Mouse (Mus musculus) ovary, adult 18-20 months (tissue): Measurements from ENCODE around the gene Gadd45b.

Source experiments
- DNase-seq: peaks from one replicate; pipeline ENCODE4 v3.0.0; 2022; ENCODE audit warnings: low spot score, mixed read lengths

The Gadd45b gene

DNA sequence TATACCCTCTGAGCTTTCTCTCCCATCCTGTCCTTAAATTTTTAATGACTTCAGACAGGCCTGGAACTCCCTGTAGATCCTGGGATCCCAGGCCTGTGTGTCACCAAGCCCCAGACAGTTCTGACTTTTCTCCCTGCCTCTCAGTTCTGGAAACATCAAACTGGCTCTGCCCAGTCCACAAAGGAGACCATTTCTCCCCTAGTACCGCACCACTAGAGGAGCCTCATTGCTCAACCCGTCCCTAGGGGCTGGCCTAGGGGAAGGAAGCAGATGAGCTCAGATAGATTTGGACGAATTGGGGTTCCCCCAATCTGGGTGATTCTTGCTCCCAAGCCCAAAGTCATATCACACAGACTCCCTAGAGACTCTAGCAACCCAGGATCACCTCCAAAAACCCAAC is 5.4 kb downstream of the Gadd45b start:
- DNase-seq = no peak

DNA sequence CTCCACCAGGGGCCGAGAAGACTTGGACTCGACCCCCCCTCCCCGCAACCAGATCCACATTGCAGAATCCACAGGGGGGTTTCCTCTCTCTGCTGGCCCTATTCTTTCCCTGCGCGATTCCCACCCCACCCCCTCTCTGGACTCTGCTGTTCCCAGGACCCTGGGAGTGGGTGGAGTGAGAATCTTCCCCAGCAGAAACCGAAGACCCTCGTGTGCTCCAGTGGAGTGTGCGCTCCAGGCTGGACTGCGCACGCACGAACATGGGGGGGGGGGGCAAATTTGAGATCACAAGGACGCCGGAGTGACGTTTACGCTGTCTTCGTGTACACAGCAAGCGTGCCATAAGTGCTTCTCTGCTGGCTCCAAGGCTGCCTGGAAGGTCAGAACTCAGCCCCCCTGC is 5.8 kb downstream of the Gadd45b start:
- DNase-seq = no peak

DNA sequence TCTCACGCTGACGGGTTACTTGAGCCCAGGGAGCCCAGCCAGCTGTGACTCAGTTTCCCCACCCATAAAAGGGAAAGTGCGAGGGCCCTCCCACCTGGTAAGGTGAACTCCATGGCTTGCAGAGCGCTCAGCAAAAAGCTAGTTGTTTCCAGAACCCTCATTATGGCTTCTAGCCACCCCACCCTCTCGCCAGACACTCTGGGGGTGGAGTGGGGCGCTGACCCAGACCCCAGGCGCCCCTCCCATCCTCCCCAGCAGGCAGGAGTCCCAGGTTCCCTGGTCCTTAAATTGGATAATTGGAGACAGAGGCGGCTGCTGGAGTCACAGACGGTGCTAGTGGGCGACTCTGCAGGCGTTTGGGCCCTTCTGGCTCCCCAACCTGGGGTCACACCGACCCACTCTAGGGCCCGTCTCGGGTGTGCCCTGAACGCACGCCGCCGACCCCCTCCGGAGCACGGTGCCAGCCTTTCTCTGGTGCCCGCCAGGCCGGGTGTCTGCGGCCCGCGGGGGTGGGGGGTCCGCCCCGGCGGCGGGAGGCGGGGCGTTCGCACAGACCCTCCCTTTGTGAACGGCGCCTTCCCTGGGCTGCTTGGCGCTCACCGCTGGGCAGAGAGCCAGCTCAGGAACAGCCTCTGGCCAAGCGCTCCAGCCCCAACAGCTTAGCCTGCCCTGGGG is 6.4 kb downstream of the Gadd45b start:
- peak; percentile 71 for DNase-seq

DNA sequence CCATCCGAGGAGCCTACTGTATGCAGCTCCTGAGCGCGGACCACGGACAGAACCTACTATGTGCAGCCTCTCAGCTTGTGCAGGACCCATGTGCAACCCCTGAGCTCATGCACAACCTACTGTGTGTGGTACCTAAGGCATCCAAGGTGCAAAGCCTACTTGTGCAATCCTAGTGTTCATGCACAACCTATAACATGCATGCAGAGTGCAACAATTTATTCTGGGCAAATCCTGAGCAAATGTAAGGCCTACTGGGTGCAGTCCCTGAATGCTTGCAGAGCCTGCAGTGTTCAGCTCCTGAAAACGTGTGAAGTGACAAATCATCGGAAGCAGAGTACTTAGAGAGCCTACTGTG is 6.9 kb downstream of the Gadd45b start:
- no peak for DNase-seq

DNA sequence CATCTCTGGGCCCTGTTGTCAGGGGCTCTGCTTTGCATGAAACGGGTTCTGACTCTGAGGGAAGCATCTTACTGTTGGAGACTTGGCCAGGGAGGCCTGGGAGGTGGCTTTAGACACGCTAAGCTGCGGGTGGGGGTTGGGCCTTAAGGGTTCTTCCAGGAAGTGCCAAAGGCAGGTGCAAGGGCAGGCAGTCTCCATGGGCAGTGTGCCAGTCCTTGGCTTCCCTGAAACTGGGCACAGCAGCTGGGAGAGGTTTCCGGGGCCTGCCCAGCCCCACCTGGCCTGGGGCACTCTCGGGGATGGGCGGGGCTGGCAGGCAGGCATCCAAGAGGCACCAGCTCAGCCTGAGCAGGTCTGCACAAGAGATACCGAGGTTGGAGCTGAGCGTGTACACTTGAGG is 7.8 kb downstream of the Gadd45b start:
- peak; percentile 74 for DNase-seq

DNA sequence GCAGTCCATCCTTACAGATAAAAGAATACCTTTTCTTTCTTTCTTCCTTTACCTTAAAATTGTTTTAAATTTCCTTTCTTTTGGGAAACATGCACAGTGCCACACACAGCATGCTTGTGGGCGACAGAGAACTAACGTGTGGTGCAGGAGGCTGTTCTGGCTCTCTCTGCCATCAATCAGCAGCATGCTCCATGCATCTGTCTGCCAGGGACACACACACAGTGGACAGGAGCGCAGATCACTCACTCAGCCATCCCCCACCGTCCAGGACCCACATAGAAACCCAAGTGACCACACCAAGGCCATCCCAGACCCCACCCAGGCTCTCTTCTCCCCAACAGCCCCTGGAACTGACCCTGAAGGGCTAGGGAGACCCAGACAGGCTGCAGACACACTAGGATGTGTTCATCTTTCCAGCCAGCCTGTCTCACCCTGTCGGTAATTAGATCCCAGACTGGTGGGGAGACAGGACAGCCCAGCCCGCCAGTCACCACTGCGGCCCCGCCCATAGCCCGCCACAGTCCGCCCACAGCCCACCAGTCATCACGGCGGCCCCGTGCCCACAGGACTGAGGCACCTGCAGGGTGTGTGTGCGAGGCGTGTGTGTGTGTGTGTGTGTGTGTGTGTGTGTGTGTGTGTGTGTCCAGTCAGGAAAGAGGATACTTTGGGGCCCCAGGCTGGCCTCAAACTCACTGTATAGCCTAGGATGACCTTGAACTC is 9.1 kb downstream of the Gadd45b start:
- DNase-seq = no peak

DNA sequence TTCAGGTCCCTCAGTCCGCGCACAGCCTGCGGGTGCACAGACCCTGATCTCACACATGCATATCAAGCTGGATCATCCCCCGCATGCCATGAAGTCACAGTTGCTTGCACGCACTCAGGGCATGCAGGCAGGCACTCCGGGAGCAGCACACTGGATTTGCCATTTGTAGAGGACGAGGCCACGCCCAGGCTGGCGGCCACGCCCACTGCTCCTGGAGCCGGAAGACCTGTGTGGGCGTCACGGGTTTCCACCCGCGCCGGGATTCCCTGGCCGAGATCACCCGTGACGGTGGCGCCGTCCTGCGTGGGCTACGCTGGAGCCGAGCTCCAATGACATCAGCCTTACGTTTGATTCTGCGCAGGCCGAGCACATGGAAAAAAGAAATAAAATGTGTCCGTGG is 9.8 kb downstream of the Gadd45b start:
- peak; percentile 78 for DNase-seq

DNA sequence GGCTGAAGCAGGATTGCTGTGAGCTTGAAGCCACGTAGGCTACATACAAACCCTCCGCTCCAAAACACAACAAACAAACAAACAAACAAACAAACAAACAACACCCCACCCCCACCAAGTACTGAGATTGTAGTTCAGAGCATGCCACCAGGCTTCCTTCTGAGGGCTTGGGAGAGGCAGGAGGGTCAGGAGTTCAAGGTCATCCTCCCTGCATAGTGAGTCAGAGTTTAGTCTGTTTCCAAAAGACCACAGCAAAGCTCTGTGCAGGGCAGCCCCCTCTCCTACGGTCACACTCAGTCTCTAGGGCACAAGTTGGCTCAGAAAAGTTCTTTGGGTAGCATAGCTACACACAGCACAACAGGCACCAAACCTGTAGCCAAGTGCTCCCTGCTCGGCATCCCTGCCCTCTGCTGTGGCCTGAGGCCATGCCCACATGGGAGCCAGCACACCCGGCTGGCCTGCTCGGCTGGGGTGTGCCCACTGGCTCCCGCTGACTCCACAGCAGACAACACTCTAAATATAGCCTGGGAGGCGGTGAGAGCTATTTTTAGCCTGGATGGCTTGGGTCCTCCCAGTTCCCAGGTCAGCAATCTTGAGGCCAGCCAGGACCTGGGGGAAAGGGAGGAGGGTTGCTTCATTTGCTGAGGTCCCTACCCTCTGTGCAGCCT is 10.6 kb downstream of the Gadd45b start:
- peak; percentile 77 for DNase-seq

DNA sequence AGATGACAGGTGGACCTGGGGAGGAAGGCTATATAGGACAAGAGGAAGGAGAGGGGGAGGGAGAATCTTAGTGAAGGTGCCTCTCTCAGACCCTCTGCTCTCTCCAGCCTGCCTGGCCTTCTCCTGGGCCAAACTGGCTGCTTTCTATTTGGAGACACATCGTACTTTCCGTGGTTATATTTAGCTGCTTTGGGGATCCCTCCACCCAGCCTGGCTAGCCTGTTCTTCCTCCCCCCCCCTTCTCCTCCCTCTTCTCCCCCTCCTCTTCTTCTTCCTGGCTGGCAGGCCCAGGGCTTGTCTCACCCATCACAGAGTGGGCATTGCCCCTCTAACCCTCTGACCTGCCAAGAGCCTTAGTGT is 11.1 kb downstream of the Gadd45b start:
- DNase-seq = no peak

DNA sequence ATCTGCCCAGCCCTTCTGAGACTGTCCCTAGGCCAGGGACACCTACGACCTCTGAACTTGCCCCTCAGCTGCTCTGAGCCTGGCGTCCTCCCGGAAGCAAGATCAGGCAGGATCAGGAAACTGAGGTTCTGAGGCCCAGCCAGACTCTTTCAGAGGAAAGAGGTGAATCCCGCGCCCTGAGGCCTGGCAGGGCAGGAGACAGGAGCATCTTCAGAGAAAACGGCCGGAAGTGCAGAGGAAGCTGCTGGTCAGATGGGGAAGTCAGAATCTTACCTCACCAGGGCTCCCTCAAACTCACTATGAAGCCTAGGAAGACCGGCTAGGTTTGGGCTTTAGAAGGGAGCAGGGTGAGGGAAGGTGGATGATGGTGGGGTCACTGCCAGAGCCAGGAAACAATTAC is 13.0 kb downstream of the Gadd45b start:
- no peak for DNase-seq

DNA sequence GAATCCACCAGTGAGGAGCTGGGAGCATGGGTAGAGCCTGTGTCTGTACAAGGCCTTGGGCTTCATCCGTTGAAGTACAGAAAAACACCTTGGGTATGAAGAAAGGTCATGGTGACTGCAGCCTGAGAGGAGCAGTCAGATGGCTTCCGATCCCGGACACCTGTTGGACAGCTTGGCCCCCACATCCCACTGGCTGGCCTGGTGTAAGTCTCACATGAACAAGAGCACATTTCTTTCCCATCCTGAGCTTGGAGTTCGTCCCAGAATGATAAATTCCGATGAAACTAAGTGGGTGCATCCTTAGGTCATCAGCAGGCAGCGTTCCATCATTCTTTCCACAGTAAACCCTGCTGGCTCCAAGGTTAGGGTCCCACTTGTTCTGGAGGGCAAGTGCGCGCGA is 13.8 kb downstream of the Gadd45b start:
- no peak for DNase-seq

DNA sequence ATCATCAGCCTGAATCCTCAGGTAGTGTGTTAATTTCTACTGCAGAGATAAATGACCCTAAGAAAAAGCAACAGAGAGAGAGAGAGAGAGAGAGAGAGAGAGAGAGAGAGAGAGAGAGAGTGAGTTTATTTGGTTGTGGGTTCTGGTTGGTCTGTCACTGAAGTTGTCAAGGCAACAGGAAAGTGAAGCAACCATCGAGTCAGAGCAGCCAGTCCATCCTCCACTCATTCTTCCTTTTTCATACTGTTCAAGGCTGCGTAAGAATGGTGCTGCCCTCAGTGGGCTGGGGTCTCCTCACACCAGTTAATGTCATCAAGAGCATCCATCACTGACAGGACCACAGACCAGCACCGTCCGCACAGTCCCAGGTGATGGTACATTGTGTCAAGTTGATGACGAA is 14.4 kb downstream of the Gadd45b start:
- DNase-seq = no peak

DNA sequence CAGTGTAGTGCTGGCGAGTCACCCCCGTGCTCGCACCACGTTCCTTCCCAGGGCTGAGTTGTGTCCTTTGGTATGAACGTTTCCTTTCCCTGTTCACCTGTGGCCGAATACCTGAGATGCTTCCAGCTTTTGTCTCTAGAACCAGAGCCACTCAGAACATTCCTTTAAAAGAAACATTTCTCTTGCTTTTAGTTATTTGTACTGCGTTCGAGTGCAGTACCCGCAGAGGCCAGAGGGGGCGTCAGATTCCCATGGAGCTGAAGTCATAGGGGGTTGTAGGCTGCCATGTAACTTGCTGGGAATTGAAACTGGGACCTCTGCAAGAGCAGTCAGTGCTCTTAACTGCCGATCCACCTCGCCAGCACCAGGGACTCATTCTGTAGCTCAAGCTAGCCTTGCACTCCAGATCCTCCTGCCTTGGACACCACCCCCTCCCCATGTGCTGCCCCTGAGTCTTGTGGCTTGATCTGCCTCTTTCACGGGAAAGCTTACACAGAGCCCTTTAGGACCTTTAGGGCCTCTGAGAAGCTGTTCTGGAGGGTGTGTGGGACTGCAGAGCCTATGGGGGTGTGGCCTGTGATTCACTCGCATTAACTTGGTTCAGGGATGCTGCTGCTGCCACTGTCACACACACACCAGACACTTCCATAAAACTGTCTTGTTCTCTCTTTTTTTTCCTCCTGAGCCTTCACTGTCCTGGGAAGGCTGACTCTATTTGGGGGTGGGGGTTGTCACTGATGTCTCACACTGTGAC is 17.0 kb downstream of the Gadd45b start:
- DNase-seq = no peak

DNA sequence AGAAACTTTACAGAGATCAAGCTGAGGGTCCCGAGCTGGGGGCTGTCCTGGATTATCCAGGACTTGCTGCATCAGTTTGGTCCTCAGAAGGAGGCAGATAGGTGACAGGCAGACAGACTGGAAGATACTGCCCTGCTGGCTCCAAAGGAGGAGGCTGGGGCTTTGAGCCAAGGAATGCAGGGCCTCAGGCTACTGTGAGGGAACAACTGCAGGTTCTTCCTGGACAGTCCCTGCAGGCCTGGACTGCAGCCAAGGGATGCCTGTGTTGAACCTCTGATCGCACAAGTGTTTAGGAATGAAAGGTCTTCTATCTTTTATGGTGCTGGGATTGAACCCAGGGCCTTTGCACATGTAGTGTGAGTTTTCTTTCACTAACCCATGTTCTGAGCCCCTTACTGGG is 17.9 kb downstream of the Gadd45b start:
- no peak for DNase-seq

DNA sequence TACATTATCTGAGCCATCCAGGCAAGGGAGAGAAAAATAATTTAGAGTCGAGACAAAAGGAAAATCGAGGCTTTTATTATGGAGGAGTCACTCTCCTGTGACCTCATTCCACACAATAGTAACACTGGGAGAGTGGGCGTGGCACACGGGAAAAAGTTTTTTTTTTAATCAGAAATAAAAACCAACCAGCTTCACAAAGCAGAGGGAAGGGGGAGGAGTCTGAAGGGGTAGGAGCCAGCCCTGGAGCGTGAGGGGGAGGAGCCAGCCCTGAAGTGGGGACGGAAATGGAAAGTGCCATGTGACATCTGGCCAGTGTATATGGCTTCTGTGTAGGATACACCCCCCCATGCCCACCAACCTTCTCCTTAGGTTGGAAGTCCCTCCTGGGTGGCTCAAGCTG is 18.7 kb downstream of the Gadd45b start:
- DNase-seq = no peak

DNA sequence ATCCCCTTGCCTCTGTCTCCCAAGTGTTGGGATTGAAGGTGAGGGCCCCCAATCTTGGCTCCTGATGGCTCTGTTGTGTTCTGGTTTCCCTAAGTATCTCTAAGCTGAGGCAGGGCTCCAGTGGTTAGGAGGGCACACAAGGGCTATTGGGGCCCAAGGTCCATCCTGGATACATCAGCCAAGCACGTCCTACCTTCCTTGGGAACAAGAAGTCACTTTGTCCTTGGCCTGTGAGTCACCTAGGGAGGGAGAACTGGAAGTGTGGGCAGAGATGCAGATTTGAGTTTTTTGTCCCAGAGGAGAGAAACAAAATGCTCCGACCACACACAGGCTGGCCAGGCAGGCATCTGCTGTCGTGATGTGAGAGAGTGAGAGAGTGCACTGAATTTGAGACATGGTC is 19.2 kb downstream of the Gadd45b start:
- DNase-seq = no peak

DNA sequence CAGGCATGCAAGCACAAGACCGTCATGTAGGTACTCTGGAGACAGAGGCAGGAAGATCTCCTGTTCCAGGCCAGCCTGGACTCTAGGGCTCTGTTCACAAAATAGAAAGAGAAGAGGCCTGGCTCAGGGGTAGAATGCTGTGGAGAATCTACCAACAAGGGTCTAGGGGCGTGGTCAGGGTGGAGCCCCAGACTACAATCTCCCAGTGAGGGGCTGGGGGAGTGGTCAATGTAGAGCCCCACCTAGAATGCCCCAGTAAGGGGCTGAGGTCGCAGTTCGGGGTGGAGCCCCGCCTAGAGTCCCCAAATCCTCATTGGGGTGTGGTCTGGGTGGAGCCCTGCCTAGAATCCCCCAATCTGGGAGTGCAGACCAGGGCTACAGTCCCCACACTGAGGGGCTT is 20.4 kb downstream of the Gadd45b start:
- no peak for DNase-seq

DNA sequence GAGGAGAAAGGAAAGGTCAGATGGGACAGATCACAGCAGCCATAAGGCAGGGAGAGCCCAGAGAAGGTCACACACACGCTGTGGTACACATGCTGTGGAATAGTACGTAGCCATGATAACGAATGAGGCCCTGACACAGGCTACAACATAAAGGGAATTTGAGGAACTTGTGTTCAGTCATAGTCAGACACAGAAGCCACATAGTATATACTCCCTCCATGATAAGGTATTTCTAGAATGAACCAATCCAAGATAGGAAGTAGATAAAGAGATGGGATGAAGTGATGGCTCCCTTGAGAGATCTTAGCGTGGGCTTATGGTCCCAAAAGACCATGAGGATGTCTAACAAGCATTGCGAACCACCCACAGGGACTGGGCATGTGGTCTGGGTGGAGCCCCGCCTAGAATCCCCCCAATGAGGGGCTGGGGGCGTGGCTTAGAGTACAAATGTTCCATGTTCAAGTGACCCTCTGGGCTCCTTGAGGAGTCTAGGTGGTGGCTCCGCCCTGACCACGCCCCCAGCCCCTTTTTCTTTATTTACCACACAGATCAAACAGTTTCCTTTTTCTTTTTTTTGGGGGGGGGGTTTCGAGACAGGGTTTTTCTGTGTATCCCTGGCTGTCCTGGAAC is 22.0 kb downstream of the Gadd45b start:
- DNase-seq = no peak

DNA sequence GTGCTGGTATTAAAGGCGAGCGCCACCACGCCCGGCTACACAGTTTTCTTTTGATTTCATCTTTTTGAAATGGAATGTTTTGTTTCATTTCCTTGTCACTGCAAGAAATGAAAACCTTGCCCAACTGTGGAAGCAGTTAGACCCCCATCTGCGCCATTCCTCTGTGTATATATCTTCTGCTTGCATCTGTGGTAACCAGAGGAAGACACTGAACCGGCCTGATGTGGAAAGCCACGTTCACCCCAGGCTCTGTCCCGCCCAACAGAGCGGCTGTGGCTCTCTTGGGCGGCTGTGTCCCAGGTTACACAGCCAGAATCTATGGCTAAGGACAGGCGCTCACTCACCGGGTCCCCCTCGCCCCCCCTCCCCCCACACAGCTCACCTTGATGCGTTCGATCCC is 22.6 kb downstream of the Gadd45b start:
- no peak for DNase-seq

DNA sequence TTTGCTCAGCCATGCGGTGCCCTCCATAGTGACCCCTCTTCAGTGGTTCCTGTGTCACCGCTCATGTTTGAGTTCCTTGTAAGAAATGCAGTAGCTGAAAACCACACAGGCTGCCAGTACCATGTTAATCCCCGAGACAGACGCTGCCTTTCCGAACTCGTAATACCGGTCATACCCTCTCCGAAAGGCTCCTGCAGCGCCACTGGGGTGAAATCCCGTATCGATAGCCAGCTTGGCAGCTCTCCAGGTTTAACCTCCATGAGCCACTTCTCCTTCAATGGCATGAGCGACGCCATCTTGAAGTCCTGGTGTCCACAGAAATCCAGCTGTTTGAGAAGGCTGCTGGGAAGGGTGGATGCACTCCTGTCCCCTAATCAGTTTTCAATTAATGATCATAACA is 24.5 kb downstream of the Gadd45b start:
- DNase-seq = no peak

DNA sequence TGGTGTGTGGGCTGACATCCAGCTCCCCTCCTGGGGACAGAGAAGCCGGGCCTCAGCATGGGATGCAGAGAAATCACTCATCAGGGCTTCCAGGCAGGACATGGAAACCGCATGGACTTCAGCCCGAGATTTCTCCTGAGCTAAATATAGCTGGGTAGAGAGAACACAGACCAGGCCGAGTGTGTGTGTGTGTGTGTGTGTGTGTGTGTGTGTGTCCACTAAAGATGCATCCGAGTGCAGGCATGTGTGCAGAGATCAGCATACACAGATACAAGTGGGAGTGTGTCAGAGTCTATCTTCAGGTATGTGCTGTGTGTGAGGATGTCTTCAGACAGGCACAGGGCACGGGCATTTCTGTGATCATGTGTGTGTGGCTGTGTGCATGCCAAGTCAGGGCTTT is 25.0 kb downstream of the Gadd45b start:
- DNase-seq = no peak

DNA sequence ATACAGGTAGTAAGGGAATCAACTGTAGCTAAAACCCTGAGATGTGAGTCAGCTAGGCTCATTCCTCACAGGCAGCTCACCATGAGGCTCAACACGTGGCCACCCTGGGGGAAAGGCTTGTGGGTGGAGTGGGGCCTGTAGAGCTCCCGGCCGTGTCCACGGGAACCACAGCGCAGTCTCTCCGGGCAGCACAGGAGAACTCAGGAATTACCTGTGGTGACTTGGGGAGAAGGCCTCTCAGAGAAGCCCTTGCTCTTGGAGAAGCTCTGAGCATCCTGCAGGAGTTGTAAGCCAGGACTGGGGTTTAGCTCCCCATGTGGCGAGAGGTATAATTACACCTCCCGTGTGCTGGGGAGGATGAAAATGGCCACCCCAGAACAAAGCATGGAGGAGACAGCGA is 25.7 kb downstream of the Gadd45b start:
- DNase-seq = no peak

DNA sequence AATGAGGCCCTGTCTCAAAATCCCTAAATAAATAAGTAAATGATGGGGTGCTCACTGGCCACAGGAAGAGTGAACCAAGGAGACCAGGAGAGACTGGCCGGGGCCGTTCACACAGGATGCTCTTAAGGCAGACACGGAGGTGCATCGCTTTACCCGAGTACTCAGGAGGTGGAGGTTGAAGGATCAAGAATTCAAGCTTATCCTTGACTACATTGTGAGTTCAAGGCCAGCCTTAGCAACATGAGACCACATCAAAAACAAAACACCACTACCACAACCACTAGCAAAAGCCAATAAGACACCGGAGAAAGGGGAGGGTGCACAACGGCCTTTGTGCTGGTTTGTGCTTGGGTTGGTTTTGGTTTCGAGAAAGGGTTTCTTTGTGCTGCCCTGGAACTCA is 26.5 kb downstream of the Gadd45b start:
- no peak for DNase-seq
